Mouse (Mus musculus): ENCODE results near the gene Dnm1.
A peak's percentile ranks its signal among the peaks of the same experiment; 100 is the strongest.
"Not testable (repeated sequence)": the region's sequence is repeated elsewhere in the genome, so short reads cannot be mapped to it uniquely, and the experiment has no call there.

Dnm1 gene

DNA sequence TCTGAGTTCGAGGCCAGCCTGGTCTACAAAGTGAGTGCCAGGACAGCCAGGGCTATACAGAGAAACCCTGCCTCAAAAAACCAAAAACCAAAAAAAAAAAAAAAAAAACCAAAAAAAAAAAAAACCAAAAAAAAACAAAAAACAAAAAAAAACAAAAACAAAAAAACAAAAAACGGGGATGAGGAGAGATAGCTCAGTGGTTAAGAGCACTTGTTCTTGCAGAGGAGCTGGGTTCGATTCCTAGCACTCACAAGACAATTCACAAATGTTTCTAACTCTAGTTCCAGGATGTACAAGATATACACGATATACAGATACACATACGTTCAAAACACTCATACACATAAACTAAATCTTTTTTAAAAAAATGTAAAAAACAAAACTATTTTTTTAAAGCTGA lies 9.1 kb upstream of the Dnm1 start:
- not testable (repeated sequence) for DNase-seq (ENCODE audit: low spot score in 2 of 2)

DNA sequence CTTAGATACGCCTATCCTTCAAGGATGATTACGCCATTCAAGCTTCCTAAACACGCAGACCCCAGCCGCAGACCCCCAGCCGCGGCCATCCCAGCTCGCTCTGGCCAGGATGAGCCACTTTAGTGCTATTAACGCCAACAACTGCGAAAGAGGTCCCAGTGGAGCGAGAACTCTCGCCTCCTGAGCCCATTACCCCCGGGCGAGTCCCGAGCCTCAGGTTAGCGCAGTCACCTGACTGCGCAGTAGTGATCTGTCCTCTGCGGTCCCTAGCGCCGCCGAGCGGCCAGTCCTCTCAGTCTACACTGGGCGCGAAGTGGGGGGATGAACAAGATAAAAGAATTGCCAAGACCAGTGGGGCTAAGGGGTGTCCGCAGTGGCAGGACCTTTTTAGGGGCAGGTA lies 8.3 kb upstream of the Dnm1 start:
- DNase-seq (ENCODE audit: low spot score in 2 of 2) = peak; percentile 46 to 73

DNA sequence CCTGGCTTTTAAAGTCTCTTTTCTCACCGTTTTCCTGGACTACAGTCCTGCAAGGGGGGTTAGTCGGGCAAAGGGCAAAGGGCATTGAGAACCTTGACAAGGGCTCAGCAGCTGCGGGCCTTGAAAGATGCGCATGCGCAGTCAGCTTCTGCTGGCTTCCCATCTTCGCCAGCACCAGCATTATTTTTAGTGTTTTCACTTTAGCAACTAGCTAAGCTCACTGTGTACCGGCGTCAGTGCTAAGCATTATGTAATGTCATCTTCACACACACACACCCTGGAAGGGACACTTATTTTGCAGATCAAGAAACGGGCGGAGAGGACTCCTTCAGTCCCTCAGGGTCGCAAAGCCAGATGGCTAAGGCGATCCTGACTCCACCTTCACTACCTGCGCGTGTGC lies 7.6 kb upstream of the Dnm1 start:
- DNase-seq (ENCODE audit: low spot score in 2 of 2) = peak in 1 of 2 experiments; percentile 62

DNA sequence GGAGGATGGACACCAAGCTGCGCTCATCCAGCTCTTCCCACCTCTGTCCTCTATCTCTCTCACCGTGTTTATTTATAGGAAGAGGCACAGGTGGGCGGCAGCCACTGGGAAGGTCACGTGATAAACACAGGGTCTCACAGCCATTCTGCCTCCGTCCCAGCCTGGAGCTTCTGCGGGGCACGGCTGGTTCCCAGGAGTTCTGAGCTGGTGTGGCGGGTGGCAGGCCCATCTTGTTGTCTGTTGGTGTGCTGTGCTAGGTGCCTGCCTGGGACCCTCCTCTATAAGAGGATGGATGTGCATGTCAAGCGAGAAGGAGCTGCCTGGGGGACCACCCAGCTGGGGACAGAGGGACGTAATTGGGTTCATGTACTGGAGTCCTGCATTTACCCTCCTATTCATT lies 5.2 kb upstream of the Dnm1 start:
- DNase-seq (ENCODE audit: low spot score in 2 of 2) = no peak

DNA sequence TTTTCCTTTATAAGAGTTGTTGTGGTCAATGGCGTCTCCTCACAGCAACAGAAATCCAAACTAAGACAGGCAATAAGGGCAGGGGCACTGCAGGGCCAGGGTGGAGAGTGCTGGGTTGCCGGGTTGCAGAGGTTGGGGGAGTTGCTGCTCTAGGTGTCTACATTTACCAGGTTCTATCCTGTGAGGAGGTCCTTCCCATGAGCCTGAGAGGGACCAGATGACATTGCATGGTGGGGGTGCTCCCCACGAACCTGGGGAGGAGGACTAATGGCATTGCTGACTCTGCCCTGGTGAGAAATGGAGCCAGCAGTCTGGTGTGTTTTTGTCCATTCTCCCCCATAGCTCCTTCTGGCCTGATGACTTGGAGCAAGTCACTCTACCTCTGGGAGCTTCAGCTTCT lies 4.6 kb upstream of the Dnm1 start:
- no peak for DNase-seq (ENCODE audit: low spot score in 2 of 2)

DNA sequence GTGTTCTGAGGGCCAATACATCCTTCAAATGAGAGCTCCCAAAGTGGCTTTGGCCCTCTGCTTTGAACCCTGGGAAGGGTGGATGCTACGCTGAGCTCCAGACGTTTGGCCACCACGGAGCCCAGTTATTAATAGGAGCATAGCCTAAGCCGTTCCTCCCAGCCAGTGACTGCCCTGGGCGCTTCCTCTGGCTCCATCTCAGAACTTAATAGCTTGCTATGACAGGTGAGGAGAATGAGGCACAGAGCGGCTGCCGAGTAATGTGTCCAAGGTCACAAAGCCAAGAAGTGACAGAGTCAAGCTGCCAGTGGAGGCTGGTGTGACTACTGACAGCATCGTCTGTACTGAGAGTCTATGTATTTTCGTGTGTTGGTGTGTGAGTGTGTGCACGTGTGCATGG lies 3.1 kb upstream of the Dnm1 start:
- no peak for DNase-seq (ENCODE audit: low spot score in 2 of 2)

DNA sequence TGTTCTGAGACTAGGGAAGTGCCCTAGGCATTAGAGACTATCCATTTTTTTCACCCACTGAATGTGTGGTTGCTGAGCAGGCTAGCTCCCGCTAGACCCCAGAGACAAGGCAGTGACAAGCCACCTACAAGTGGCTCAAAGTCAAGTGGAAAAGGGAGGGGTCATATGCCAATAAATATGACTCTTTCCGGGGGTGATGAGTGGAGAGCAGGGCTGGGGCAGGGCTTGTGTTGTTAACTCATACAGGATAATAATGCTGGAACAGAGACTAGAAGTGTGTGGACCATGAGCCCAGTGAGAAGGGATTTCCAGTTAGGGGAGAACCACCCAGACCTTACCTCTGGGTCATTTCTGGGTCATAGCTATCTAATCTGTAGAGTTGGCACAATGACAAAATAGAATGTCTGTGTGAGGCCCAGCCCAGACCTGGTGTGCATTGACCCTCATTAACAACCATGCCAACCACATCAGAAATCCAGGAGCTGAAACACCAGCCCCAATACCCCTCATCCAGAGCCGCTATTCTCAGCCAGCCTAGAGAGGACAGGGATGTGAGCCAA lies 1.3 kb upstream of the Dnm1 start:
- no peak for DNase-seq (ENCODE audit: low spot score in 2 of 2)

DNA sequence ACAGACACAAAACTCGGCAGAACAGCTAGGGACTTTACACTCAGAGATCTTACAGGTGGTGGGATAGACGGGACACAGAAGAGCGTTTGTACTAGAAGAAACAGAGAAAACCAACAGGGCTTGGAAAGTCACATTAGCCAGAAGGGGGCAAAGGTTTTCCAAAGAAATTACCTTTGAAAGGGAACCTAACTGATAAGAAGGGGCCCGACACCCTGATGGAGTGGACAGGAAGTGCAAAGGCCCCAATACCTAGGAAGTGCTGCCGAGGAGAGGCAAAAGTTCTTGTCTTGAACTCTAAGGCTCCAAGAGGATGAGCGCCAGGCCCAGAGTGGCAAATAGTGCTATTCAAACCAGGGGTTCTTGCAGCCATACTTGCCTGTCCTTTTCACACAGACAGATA lies 698 bp upstream of the Dnm1 start:
- DNase-seq (ENCODE audit: low spot score in 2 of 2) = no peak

DNA sequence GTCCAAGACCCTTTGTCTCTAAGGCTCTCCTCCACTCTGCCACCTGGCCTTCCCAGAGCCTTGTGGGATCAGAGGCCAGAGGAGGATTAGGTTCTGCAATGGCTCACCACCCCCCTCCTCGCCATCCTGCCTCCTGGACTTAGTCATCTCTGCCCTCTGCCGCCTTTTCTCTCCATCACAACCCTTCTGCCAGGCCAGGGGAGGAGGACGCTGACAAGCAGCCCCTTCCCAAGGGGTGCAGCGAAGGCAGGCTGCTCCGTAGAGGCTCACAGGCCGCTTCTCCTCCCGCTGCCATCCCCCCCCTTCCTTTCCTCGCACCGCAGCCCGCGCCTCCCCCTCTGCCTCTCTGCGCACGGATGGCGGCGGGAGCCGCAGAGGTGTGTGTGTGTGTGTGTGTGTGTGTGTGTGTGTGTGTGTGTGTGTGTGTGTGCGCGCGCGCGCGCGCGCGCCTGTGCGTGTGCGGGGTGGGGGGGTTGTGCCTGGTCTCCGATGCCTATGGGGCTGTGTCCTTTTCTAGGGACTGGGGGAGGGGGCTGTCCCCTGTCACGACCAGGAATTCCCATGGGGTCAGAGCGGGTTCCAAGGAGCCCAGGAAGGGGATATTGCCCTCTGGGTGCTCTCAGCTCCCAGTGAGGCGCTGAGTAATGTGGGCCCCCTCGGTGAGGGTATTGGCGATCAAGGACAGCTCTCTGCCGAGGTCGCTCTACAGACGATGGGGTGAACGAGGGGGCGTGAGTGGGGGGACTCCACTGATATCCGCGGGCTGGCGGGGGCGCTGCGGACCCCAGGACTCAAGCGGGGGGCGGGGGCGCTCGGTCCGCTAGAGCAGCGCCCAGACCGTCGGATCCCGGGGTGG lies 759 bp downstream of the Dnm1 start, which contains the start of gene Ciz1:
Gene Ciz1, plus strand, starts transcription at position 177 of the 856 bp plus-strand sequence.
- no peak for DNase-seq (ENCODE audit: low spot score in 2 of 2)

DNA sequence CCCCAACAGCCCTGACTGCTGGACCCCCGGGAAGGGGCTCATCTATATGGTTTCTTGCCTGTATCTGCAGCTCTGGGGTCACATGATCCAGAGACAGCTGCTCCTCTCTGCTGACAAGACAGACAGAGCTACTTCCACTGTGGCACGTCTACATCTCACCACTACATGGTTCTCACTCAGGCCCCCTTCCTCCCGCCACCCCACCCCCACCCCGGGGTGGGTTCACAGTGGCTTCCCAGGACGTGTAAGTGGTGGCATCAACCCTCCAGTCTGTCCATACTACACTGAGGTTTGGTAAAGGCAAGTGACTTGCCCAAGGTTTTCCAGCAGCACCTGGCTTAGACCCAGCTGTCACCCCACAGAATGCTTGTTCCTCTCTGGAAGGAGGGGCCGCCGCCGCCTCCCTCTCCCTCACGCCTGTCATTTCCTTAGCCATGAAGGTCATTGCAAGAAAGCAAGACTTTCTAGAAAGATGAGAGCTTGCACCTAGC lies 1.6 kb downstream of the Dnm1 start:
- no peak for DNase-seq (ENCODE audit: low spot score in 2 of 2)

DNA sequence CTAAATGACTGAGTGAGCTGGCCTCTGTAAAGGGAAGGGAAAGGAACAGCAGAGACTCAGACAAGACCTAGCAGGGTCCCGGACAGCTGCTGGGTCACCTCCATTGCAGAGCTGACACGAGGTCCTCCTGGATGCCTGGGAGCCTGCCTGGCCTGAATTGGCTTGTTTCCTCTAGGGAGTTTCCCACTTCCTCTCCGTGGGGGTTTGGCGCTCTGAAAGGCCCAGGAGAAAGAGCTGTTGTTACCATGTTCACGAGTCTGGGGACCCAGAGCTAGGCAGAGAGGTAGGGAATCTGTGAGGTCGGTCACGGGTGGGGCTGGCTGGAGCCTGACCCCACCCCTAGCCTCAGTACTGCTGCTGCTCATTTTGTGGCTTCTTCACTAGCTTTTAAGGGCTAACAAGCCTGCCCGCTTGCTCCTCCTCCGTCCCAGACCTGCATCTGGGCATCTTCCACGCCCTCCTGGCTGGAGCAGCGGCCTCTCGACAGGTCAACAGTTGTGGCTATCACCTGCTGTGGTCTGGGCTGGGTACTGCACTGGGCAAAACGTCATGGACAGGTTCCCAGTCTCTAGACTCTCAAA lies 2.6 kb downstream of the Dnm1 start:
- no peak for DNase-seq (ENCODE audit: low spot score in 2 of 2)

DNA sequence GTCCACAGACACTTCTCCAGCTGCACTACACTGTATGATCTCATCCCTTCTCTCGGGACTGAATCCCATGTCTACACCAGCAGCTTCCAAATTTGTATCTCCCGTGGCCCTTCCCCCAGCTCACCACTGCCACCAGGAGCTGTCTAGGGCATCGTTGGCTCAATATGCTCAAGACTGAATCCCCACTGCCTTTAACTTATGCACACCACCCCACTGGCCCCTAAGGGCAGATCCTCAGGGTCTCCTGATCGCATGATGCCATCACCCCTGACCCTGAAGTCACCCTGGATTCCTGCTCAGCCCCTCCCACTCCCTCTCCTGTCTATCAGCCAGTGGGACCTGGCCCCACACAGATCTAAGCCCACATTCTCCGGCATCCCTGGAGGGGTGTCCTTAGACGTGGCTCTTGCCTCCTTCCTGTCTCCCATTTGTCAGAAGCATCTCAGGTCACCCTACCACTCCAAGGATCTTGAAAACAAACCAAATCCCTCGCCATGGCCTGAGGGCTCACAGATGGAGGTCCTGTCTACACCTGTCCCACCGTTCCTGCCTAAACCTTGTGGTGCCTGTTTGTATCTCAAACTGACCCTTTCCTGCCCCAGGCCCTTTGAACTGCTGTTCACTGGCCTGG lies 3.4 kb downstream of the Dnm1 start:
- no peak for DNase-seq (ENCODE audit: low spot score in 2 of 2)

DNA sequence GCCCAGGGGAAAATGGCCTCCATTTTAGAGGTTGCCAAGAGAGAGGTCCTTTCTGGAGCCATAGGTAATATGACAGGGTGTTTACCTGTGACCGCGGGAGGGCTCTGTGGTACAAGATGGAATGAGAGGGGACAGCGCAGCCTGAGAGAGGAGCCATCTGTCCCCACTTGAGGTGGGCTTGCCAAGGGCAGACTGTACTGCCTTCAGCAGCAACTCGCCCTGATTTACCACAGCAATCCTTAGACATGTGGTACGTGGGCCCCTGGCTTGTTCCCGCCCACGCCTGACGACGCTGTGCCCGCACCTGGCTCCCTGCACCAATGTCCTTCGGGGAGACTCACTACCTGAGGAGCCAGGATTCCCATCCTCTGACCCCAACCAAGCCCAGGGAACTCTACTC lies 4.8 kb downstream of the Dnm1 start:
- DNase-seq (ENCODE audit: low spot score in 2 of 2) = no peak

DNA sequence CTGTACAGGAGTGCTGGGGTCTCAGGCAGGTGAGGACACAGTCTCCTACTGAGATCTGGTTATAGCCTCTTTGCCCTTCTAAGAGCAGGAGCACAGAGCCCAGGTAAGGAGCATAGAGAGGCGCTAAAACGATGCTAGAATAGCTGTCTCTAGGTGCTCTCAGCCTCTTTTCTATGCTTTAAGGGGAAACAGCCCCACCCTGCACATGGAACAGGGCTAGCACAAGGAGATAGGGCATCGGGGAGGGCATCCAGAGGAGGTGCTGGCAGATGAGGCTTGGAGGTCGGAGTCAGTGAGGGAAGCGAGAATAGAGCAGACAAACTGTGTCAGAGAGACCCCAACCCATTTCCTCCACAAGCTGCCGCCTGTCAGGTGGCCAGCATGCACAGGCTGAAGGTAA lies 6.1 kb downstream of the Dnm1 start:
- no peak for DNase-seq (ENCODE audit: low spot score in 2 of 2)

DNA sequence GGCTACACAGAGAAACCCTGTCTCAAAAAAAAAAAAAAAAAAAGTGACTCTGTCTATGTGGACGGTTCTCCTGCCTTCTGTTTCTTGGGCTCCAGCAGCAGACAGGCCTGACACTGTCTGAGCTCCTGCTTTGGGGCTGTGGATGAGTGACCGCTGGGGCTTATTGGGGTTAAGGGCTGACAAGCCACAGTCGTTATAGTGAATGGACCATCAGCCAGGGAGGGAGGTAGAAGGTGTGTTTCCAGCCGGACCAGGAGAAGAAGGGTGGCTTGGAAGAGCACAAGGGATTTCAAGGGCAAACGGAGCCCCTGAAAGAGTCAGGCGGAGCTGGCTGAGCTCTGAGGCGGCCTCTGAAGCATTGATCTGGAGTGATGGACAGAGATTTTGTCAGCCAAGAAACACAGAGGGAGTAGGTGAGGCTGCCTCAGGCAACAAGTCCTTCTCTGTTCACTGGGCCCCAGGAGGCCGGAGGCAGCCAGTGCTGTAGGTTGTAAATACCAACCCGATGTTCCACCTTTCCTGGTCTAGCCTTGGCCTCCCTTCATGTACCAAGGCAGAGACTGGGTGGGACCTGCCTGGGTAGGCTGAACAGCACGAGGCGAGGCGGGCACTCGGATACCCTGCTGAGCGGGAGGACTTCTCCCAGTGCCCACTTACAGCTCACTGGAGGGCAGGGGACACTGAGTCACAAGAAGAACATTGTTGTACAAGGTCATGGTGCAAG lies 8.4 kb downstream of the Dnm1 start:
- DNase-seq (ENCODE audit: low spot score in 2 of 2) = no peak

DNA sequence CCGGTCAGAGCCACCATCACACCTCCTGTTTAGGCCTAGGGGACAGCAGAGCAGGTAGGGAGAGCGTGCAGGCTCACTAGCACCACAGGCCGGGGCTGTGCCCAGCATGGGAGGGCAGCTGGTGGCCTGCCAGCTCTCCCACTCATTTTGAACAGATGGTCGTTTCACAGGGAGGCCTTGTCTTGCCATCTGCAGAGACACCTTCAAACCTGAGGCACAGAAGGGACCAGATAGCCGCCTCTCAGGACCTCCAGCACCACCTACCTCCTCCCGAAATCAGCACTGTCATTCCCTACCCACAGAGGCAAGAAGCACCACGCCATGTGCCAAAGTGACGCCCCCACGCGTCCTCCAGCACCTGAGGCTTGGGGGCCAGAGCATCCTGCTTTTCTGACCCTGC lies 9.1 kb downstream of the Dnm1 start:
- no peak for DNase-seq (ENCODE audit: low spot score in 2 of 2)

DNA sequence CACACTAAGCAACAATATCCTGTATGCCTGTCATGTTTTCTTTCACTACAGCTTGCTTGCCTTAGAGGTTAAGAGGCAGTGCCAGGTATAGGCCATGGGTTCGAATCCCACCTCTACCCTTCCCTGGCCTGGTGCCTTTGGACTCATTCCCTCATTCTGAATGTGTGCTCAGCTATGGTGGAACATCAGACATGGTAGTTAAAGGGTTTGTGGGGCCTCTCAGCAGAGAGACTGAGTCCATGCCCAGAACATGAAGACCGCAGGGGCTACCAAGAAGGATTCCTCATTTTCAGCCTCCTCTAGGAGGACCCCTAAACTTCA lies 9.8 kb downstream of the Dnm1 start:
- no peak for DNase-seq (ENCODE audit: low spot score in 2 of 2)

DNA sequence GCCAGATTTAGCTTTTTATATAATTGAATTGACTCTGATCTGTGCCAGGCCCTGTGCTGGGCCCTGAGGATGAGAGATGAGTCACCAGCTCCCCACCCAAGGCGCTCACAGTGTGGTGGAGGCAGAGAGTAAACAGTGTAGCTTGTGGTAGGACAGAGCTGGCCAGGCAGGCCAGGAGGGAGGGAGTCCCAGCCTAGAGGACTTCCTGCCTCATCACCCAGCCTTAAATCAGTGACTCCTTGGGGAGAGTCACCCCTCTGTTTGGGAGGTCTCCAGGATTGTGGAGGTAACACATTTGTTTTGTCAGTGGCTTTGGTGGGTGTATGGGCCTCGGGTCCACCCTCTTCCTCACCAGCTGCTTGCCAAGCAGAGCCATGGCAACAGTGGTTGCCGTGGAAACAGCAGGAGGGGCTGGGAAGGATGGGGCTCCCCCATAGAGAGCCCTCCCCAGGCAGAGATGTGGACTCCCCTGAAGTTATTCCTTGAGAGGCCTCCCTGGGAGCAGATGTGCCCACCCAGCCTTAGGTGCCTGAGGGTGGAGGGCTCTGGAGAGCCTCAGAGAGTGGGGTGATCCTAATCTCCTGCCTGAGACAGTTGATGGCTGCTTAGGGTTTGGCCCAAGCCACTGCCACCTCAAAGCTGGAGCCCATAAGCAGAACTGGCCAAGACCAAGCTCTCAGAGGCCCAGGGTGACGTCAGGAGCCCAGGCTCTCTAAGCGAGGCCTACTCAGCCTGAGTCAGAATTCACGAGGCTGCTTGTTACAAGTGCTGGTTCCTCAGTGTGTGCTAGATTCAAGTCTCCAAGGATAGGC lies 10.4 kb downstream of the Dnm1 start:
- DNase-seq (ENCODE audit: low spot score in 2 of 2) = peak in 1 of 2 experiments; percentile 70

DNA sequence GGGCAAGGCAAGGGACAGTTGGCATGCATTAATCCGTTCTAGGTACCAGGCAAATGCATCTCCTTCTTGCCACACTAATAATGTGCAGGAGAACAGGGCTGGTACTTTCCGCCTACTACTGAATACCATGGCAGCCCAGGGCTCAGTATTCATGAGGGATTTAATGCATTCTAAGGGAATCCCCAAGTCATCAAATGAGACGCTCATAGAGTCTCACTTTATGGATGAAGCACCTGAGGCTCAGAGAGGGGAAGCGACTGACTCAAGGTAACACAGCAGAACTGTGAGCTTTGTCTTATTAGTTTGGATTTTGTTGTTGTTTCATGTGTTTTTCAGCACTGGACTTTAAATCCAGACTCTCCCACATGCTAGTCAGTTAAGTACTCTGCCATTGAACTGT lies 11.1 kb downstream of the Dnm1 start:
- DNase-seq (ENCODE audit: low spot score in 2 of 2) = no peak

DNA sequence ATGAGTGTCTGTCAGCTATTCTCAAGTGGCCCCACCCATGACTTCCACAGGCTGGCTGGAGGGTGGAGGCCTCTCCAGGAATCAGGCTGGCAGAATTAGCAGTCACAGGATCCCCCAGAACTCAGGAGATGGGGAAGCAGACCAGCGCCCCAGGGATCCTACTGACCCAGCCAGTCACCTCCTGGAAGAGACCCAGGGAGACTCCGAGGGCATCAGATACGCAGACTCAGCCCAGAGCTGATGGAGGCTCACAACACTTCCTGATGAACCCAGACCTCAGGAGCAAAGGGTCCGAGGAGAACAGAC lies 11.6 kb downstream of the Dnm1 start:
- DNase-seq (ENCODE audit: low spot score in 2 of 2) = no peak
